Mouse (Mus musculus) megakaryocyte-erythroid progenitor cell, adult 5-6 weeks (primary cell): ENCODE measurements around the gene Abcf1. TPM values are rescaled to one million over a fixed set of nuclear protein-coding genes. Genes with fewer than 3 reads are reported as not detected.

Experiments used
- total RNA-seq, 2 experiments: library from RNA; stranded (forward) in 1 of 2; stranded (reverse) in 1 of 2; fragments of 200-1000, 215-1000 nt in 1 of 2; fragments of >200 nt in 1 of 2; fragmentation: Nextera tagmentation in 1 of 2; gene quantifications; 2 replicates each; pipeline ENCODE4 v1.2.3; 2014 to 2017

The Abcf1 gene
- total RNA-seq, 2 experiments from 2014 or later, result 157 to 398 TPM

Other genes starting within 250 kb of the Abcf1 start
- gene Ier3, start 148.1 kb downstream of the Abcf1 start, total RNA-seq (2014; fragmentation: Nextera tagmentation), result 9.4 and 18.1 TPM in 2 replicates
- 16.1 and 18.2 TPM in 2 replicates for gene Ier3, start 148.1 kb downstream of the Abcf1 start, total RNA-seq (2017)
- 68.3 and 99.7 TPM in 2 replicates for gene Flot1, start 146.5 kb downstream of the Abcf1 start, total RNA-seq (2014; fragmentation: Nextera tagmentation)
- 73.0 and 82.4 TPM in 2 replicates for gene Flot1, start 146.5 kb downstream of the Abcf1 start, total RNA-seq (2017)
- gene Tubb5, start 131.5 kb downstream of the Abcf1 start, total RNA-seq (2014; fragmentation: Nextera tagmentation), result 823 and 947 TPM in 2 replicates
- gene Tubb5, start 131.5 kb downstream of the Abcf1 start, total RNA-seq (2017), result 678 and 844 TPM in 2 replicates
- gene Mdc1, start 128.2 kb downstream of the Abcf1 start, total RNA-seq (2014; fragmentation: Nextera tagmentation), result 71.8 and 74.8 TPM in 2 replicates
- gene Mdc1, start 128.2 kb downstream of the Abcf1 start, total RNA-seq (2017), result 18.4 and 19.8 TPM in 2 replicates
- gene Nrm, start 108.4 kb downstream of the Abcf1 start, total RNA-seq (2014; fragmentation: Nextera tagmentation), result 27.0 and 32.4 TPM in 2 replicates
- gene Nrm, start 108.4 kb downstream of the Abcf1 start, total RNA-seq (2017), result 15.0 and 26.4 TPM in 2 replicates
- gene Ppp1r18, start 104.2 kb downstream of the Abcf1 start, total RNA-seq (2014; fragmentation: Nextera tagmentation), result 11.9 and 13.3 TPM in 2 replicates
- gene Ppp1r18, start 104.2 kb downstream of the Abcf1 start, total RNA-seq (2017), result 1.0 and 2.3 TPM in 2 replicates
- 132 and 133 TPM in 2 replicates for gene Dhx16, start 89.9 kb downstream of the Abcf1 start, total RNA-seq (2014; fragmentation: Nextera tagmentation)
- gene Dhx16, start 89.9 kb downstream of the Abcf1 start, total RNA-seq (2017), result 51.3 and 68.8 TPM in 2 replicates
- 107 and 160 TPM in 2 replicates for gene 2310061I04Rik, start 72.3 kb downstream of the Abcf1 start, total RNA-seq (2014; fragmentation: Nextera tagmentation)
- 8.1 and 10.9 TPM in 2 replicates for gene 2310061I04Rik, start 72.3 kb downstream of the Abcf1 start, total RNA-seq (2017)
- 23.1 and 31.9 TPM in 2 replicates for gene Atat1, start 59.7 kb downstream of the Abcf1 start, total RNA-seq (2014; fragmentation: Nextera tagmentation)
- 3.0 and 4.3 TPM in 2 replicates for gene Atat1, start 59.7 kb downstream of the Abcf1 start, total RNA-seq (2017)
- 140 and 175 TPM in 2 replicates for gene Mrps18b, start 53.4 kb downstream of the Abcf1 start, total RNA-seq (2014; fragmentation: Nextera tagmentation)
- 72.7 and 92.6 TPM in 2 replicates for gene Mrps18b, start 53.4 kb downstream of the Abcf1 start, total RNA-seq (2017)
- gene Ppp1r10, start 53.3 kb downstream of the Abcf1 start, total RNA-seq (2014; fragmentation: Nextera tagmentation), result 80.8 and 95.1 TPM in 2 replicates
- 86.4 and 103 TPM in 2 replicates for gene Ppp1r10, start 53.3 kb downstream of the Abcf1 start, total RNA-seq (2017)
- gene Gnl1, start 10.1 kb upstream of the Abcf1 start, total RNA-seq (2014; fragmentation: Nextera tagmentation), result 27.1 and 28.2 TPM in 2 replicates
- 13.8 and 16.3 TPM in 2 replicates for gene Gnl1, start 10.1 kb upstream of the Abcf1 start, total RNA-seq (2017)
- gene Prr3, start 10.5 kb upstream of the Abcf1 start, total RNA-seq (2014; fragmentation: Nextera tagmentation), result 41.0 and 48.3 TPM in 2 replicates
- 20.5 and 31.3 TPM in 2 replicates for gene Prr3, start 10.5 kb upstream of the Abcf1 start, total RNA-seq (2017)
- gene H2-T24, start 50.8 kb upstream of the Abcf1 start, total RNA-seq (2014; fragmentation: Nextera tagmentation), result 6.8 and 10.1 TPM in 2 replicates
- 25.5 and 35.1 TPM in 2 replicates for gene H2-T24, start 50.8 kb upstream of the Abcf1 start, total RNA-seq (2017)
- gene H2-T23, start 63.1 kb upstream of the Abcf1 start, total RNA-seq (2014; fragmentation: Nextera tagmentation), result 55.6 and 98.1 TPM in 2 replicates
- 84.5 and 111 TPM in 2 replicates for gene H2-T23, start 63.1 kb upstream of the Abcf1 start, total RNA-seq (2017)
- 17.1 and 25.6 TPM in 2 replicates for gene H2-T22, start 73.0 kb upstream of the Abcf1 start, total RNA-seq (2014; fragmentation: Nextera tagmentation)
- gene H2-T22, start 73.0 kb upstream of the Abcf1 start, total RNA-seq (2017), result 30.1 and 31.5 TPM in 2 replicates
- gene Gm6034, start 73.2 kb upstream of the Abcf1 start, total RNA-seq (2014; fragmentation: Nextera tagmentation), result 0.52 TPM in 1 of 2 replicates, not detected in the other
- gene Gm6034, start 73.2 kb upstream of the Abcf1 start, total RNA-seq (2017), result not detected in 2 replicates
- not detected in 2 replicates for gene Gm11127, start 88.6 kb upstream of the Abcf1 start, total RNA-seq (2014; fragmentation: Nextera tagmentation)
- not detected in 2 replicates for gene Gm11127, start 88.6 kb upstream of the Abcf1 start, total RNA-seq (2017)
- gene Gm19684, start 151.9 kb upstream of the Abcf1 start, total RNA-seq (2014; fragmentation: Nextera tagmentation), result 0.22 and 1.5 TPM in 2 replicates
- gene Gm19684, start 151.9 kb upstream of the Abcf1 start, total RNA-seq (2017), result 0.38 TPM in 1 of 2 replicates, not detected in the other
- gene Gm7030, start 159.7 kb upstream of the Abcf1 start, total RNA-seq (2014; fragmentation: Nextera tagmentation), result not detected in 2 replicates
- not detected in 2 replicates for gene Gm7030, start 159.7 kb upstream of the Abcf1 start, total RNA-seq (2017)
- gene Gm8909, start 198.8 kb upstream of the Abcf1 start, total RNA-seq (2014; fragmentation: Nextera tagmentation), result not detected in 2 replicates
- gene Gm8909, start 198.8 kb upstream of the Abcf1 start, total RNA-seq (2017), result not detected in 2 replicates
- not detected in 2 replicates for gene H2-T3, start 220.5 kb upstream of the Abcf1 start, total RNA-seq (2014; fragmentation: Nextera tagmentation)
- gene H2-T3, start 220.5 kb upstream of the Abcf1 start, total RNA-seq (2017), result not detected in 2 replicates